Mouse (Mus musculus): Measurements from ENCODE around the gene Plppr2. TPM values are rescaled to one million over a fixed set of nuclear protein-coding genes. Genes with fewer than 3 reads are reported as not detected.

Plppr2 gene
- polyA plus RNA-seq, 1 experiment: 5.4 TPM

GRCm38 (mm10) chr9:21983911-21984310 lies 47.1 kb downstream of the Plppr2 start:
- no peaks in the 10 kb centered on the region for H3K9me3 ChIP-seq (replicated peaks; ENCODE audit: control insufficient read depth, insufficient read depth, low read length, poor library complexity, severe bottlenecking)
- no peak overlapping the region for H3K27ac ChIP-seq (ENCODE audit: insufficient read depth, low read length)
- no peaks in the 10 kb centered on the region for H3K4me1 ChIP-seq (ENCODE audit: control insufficient read depth, insufficient read depth, low read length)
- H3K4me3 ChIP-seq (ENCODE audit: low read depth, low read length): no peak overlapping the region
- no peak for TF ChIP-seq EP300 (IDR thresholded peaks at IDR 0.05; ENCODE audit: insufficient read depth, low read depth, low read length)
- no peak for TF ChIP-seq POLR2A (IDR thresholded peaks at IDR 0.05; ENCODE audit: insufficient read depth, low read length)
- TF ChIP-seq CTCF (IDR thresholded peaks at IDR 0.05; ENCODE audit: low read depth, low read length): no peak
- H3K36me3 ChIP-seq (ENCODE audit: control insufficient read depth, insufficient read depth, low read length, poor library complexity, severe bottlenecking): no peaks in the 10 kb centered on the region
- H3K9ac ChIP-seq (ENCODE audit: low read depth, poor library complexity, severe bottlenecking): no peak overlapping the region
- peaks cover 10% of the 10 kb centered on the region for H3K27me3 ChIP-seq (ENCODE audit: control insufficient read depth, insufficient read depth, low read length, poor library complexity, severe bottlenecking)

GRCm38 (mm10) chr9:21987592-21988342 lies 50.9 kb downstream of the Plppr2 start:
- TF ChIP-seq EP300 (IDR thresholded peaks at IDR 0.05; ENCODE audit: insufficient read depth, low read depth, low read length): 0 out of 2 replicates have a peak, but pooled peaks have one; percentile 10
- no peak for TF ChIP-seq CTCF (IDR thresholded peaks at IDR 0.05; ENCODE audit: low read depth, low read length)
- no peak for TF ChIP-seq POLR2A (IDR thresholded peaks at IDR 0.05; ENCODE audit: insufficient read depth, low read length)
- Histone ChIP-seq H3K27me3 (ENCODE audit: control insufficient read depth, insufficient read depth, low read length, poor library complexity, severe bottlenecking) (peaks cover 10% of the 10 kb centered on the region), H3K4me1 (ENCODE audit: control insufficient read depth, insufficient read depth, low read length) (peaks cover 3% of the 10 kb centered on the region), H3K9ac (ENCODE audit: low read depth, poor library complexity, severe bottlenecking) (peak overlapping the region; percentile 24; the same call in 1 of the 2 replicates), H3K4me3 (ENCODE audit: low read depth, low read length) (peak overlapping the region; percentile 65), H3K9me3 (replicated peaks; ENCODE audit: control insufficient read depth, insufficient read depth, low read length, poor library complexity, severe bottlenecking) (no peaks in the 10 kb centered on the region), H3K27ac (ENCODE audit: insufficient read depth, low read length) (no peak overlapping the region), H3K36me3 (ENCODE audit: control insufficient read depth, insufficient read depth, low read length, poor library complexity, severe bottlenecking) (no peaks in the 10 kb centered on the region)

- TF ChIP-seq POLR2A (IDR thresholded peaks at IDR 0.05; ENCODE audit: insufficient read depth, low read length) (no peak), CTCF (IDR thresholded peaks at IDR 0.05; ENCODE audit: low read depth, low read length) (peak; percentile 19), EP300 (IDR thresholded peaks at IDR 0.05; ENCODE audit: insufficient read depth, low read depth, low read length) (peak; percentile 77; the same call in 1 of the 2 replicates)
- no peaks in the 10 kb centered on the region for H3K36me3 ChIP-seq (ENCODE audit: control insufficient read depth, insufficient read depth, low read length, poor library complexity, severe bottlenecking)
- H3K9me3 ChIP-seq (replicated peaks; ENCODE audit: control insufficient read depth, insufficient read depth, low read length, poor library complexity, severe bottlenecking): no peaks in the 10 kb centered on the region
- H3K27me3 ChIP-seq (ENCODE audit: control insufficient read depth, insufficient read depth, low read length, poor library complexity, severe bottlenecking): peaks cover 10% of the 10 kb centered on the region
- peak overlapping the region; percentile 24; the same call in 1 of the 2 replicates for H3K9ac ChIP-seq (ENCODE audit: low read depth, poor library complexity, severe bottlenecking)
- peak overlapping the region; percentile 65 for H3K4me3 ChIP-seq (ENCODE audit: low read depth, low read length)
- H3K27ac ChIP-seq (ENCODE audit: insufficient read depth, low read length): no peak overlapping the region
- H3K4me1 ChIP-seq (ENCODE audit: control insufficient read depth, insufficient read depth, low read length): peaks cover 3% of the 10 kb centered on the region
Measured at GRCm38 (mm10) chr9:21988421-21989101, 51.7 kb downstream of the Plppr2 start.

DNA sequence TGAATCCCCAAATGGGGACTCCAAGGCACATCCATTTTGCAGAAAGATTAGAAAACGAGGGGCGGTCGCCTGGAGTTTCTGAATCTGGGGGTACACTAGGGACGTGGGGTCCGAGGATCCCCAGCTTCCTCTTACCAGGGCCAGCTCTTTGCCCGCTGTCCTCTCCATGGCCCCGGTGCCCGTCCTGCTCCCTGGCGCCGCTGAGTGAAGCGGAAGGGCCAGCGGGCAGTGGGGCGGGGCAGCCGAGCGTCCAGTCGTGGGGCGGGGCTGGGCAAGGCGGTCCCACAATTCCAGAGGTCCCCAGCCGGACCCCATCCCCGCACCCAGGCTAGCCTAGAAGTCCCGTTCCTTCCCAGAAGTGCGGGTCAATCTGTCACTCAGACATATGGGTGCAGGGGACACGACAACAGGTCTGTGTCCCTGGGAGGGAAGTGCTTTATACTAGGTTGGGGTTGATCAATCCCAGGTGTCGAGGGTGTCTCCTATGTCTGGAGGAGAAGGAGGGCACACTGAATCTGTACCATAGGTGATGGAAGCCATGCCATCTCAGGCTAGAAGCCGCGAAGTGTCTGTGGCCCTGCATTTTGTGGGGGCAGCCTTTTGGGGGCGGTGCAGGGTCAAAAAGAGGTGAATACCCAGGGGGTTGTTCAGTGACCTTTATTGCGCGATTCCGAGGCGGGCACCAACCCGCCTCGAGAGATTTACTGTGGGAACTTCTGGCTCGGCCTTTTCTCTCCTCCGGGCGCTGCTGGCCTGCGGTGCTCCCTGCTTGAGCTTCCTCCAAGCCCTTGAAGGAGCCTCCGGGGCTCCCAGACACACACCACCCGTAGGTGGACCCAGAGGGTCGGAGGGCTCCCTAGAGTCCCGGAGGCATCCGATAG lies 52.6 kb downstream of the Plppr2 start, which contains the start of gene Rgl3:
Rgl3 (minus strand) TSS at position 217 of the 881 bp plus-strand sequence.
- no peaks in the 10 kb centered on the region for H3K9me3 ChIP-seq (replicated peaks; ENCODE audit: control insufficient read depth, insufficient read depth, low read length, poor library complexity, severe bottlenecking)
- no peak within 1 kb of the TSS for H3K27ac ChIP-seq (ENCODE audit: insufficient read depth, low read length)
- H3K4me1 ChIP-seq (ENCODE audit: control insufficient read depth, insufficient read depth, low read length): peaks cover 3% of the 10 kb centered on the region
- TF ChIP-seq CTCF (IDR thresholded peaks at IDR 0.05; ENCODE audit: low read depth, low read length): no peak
- no peak for TF ChIP-seq EP300 (IDR thresholded peaks at IDR 0.05; ENCODE audit: insufficient read depth, low read depth, low read length)
- TF ChIP-seq POLR2A (IDR thresholded peaks at IDR 0.05; ENCODE audit: insufficient read depth, low read length): no peak
- peak within 1 kb of the TSS; percentile 65 for H3K4me3 ChIP-seq (ENCODE audit: low read depth, low read length)
- H3K27me3 ChIP-seq (ENCODE audit: control insufficient read depth, insufficient read depth, low read length, poor library complexity, severe bottlenecking): peaks cover 10% of the 10 kb centered on the region
- no peaks in the 10 kb centered on the region for H3K36me3 ChIP-seq (ENCODE audit: control insufficient read depth, insufficient read depth, low read length, poor library complexity, severe bottlenecking)
- H3K9ac ChIP-seq (ENCODE audit: low read depth, poor library complexity, severe bottlenecking): peak within 1 kb of the TSS; percentile 24; the same call in 1 of the 2 replicates

DNA sequence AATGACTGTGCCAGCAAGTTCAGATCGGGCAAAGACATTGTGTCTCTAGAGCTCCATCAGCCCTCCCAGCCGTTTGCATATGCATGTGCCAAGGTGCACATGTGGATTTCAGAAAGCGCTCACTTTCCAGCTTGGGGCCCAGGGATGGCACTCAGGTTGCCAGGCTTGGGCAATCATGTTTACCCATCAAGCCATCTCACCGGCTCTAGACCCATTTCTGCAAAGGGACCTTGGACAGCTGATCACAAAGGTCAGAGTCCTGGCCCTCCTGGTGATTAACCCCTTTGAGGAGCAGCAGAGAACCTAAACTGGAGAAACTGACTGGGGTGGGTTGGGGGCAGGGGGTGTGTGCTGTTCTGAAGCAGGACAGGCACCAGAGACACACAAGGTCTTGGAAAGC lies 55.4 kb downstream of the Plppr2 start:
- Histone ChIP-seq H3K36me3 (ENCODE audit: control insufficient read depth, insufficient read depth, low read length, poor library complexity, severe bottlenecking) (no peaks in the 10 kb centered on the region), H3K27me3 (ENCODE audit: control insufficient read depth, insufficient read depth, low read length, poor library complexity, severe bottlenecking) (peaks cover 8% of the 10 kb centered on the region), H3K4me3 (ENCODE audit: low read depth, low read length) (no peak overlapping the region), H3K9ac (ENCODE audit: low read depth, poor library complexity, severe bottlenecking) (no peak overlapping the region), H3K4me1 (ENCODE audit: control insufficient read depth, insufficient read depth, low read length) (peaks cover 3% of the 10 kb centered on the region), H3K27ac (ENCODE audit: insufficient read depth, low read length) (no peak overlapping the region), H3K9me3 (replicated peaks; ENCODE audit: control insufficient read depth, insufficient read depth, low read length, poor library complexity, severe bottlenecking) (no peaks in the 10 kb centered on the region)
- TF ChIP-seq POLR2A (IDR thresholded peaks at IDR 0.05; ENCODE audit: insufficient read depth, low read length) (no peak), CTCF (IDR thresholded peaks at IDR 0.05; ENCODE audit: low read depth, low read length) (no peak), EP300 (IDR thresholded peaks at IDR 0.05; ENCODE audit: insufficient read depth, low read depth, low read length) (no peak)

All from ES-Bruce4 (cell line).